Mouse (Mus musculus): ENCODE measurements around the gene Cpsf4l. TPM values are rescaled to one million over a fixed set of nuclear protein-coding genes. Genes with fewer than 3 reads are reported as not detected.

Cpsf4l gene
- total RNA-seq, 1 experiment: 19.6 TPM

DNA sequence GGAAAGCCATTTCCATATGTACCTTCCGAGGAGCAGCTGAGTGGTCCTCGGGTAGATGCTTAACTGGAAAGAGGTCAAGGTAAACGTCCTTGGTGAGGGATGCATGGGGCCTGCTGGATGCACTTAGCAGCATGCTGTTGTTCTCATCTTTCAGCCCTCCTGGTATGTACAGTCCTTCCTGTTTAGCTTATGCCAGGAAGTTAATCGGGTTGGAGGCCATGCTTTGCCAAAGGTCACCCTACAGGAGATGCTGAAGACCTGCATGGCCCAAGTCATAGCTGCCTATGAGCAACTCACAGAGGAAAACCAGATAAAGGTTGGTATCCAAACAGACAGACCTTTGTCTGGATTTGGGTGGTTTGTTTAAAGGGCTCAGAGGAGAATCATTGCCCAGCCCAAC, 52.6 kb downstream of the Cpsf4l start:
- no peak overlapping the region for H3K27ac ChIP-seq (ENCODE audit: insufficient read depth, low read depth, low read length, poor library complexity, severe bottlenecking)

DNA sequence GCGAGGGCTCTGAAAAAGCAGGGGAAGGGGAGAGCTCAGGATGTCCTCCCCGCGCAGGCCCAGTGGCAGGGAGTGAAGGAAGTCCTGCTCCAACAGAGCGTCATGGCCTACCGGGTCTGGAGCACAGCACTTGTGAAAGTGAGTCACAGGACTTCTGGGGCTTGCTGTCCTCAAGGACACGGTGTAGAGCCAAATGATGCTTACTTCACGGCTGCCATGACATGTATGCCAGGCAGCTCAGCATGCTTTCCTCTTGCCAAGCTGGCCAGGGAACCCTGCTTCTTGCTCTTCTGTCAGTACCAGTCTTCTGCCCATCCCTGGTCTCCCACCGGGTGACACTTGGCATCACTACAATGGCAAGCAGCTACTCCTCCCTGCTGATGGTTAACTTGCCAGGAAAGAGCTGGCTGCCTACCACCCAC, 53.3 kb downstream of the Cpsf4l start:
- no peak for DNase-seq (ENCODE audit: low read depth, low spot score)
- Histone ChIP-seq H3K9ac (ENCODE audit: insufficient read depth, low read depth, low read length, poor library complexity, severe bottlenecking) (no peak overlapping the region), H3K36me3 (ENCODE audit: control insufficient read depth, insufficient read depth, low read length, poor library complexity, severe bottlenecking) (peaks cover 59% of the 10 kb centered on the region), H3K27ac (ENCODE audit: insufficient read depth, low read depth, low read length, poor library complexity, severe bottlenecking) (no peak overlapping the region), H3K9me3 (ENCODE audit: control insufficient read depth, insufficient read depth, low read depth, low read length) (no peaks in the 10 kb centered on the region), H3K4me3 (ENCODE audit: insufficient read depth in 1 of 2, low read depth in 1 of 2, low read length in 2 of 2, poor library complexity in 1 of 2, severe bottlenecking in 1 of 2) (no peak overlapping the region), H3K4me1 (ENCODE audit: control insufficient read depth in 2 of 2, insufficient read depth in 2 of 2, low read length in 2 of 2, poor library complexity in 1 of 2) (peaks cover 2 to 4% of the 10 kb centered on the region in 2 experiments; a peak in 2 of 4 replicates)
- in situ Hi-C loops (cut with MboI; ENCODE audit: low sequenced_read_pairs in 2 of 2, unreplicated experiment in 2 of 2): no loop called here
- TF ChIP-seq MAFK (IDR thresholded peaks at IDR 0.05; ENCODE audit: insufficient read depth, low read depth, low read length): no peak
- no peak for TF ChIP-seq HCFC1 (IDR thresholded peaks at IDR 0.05; ENCODE audit: borderline replicate concordance, insufficient read depth, low read length)
- no peak for TF ChIP-seq ZC3H11A (IDR thresholded peaks at IDR 0.05; ENCODE audit: borderline replicate concordance, low read depth, low read length)
- no peak for TF ChIP-seq ZNF384 (IDR thresholded peaks at IDR 0.05; ENCODE audit: low read depth, low read length)
- TF ChIP-seq CHD2 (IDR thresholded peaks at IDR 0.05; ENCODE audit: low read depth, low read length): no peak

More for the DNA sequence above, 52.6 kb downstream of the Cpsf4l start:
- TF ChIP-seq MAFK (IDR thresholded peaks at IDR 0.05; ENCODE audit: insufficient read depth, low read depth, low read length) (no peak), ZC3H11A (IDR thresholded peaks at IDR 0.05; ENCODE audit: borderline replicate concordance, low read depth, low read length) (no peak), CHD2 (IDR thresholded peaks at IDR 0.05; ENCODE audit: low read depth, low read length) (no peak), ZNF384 (IDR thresholded peaks at IDR 0.05; ENCODE audit: low read depth, low read length) (no peak), HCFC1 (IDR thresholded peaks at IDR 0.05; ENCODE audit: borderline replicate concordance, insufficient read depth, low read length) (no peak)
- peaks cover 64% of the 10 kb centered on the region for H3K36me3 ChIP-seq (ENCODE audit: control insufficient read depth, insufficient read depth, low read length, poor library complexity, severe bottlenecking)
- DNase-seq (ENCODE audit: low read depth, low spot score): no peak
- in situ Hi-C loops (cut with MboI; ENCODE audit: low sequenced_read_pairs in 2 of 2, unreplicated experiment in 2 of 2): no loop called here
- no peaks in the 10 kb centered on the region for H3K9me3 ChIP-seq (ENCODE audit: control insufficient read depth, insufficient read depth, low read depth, low read length)
- H3K9ac ChIP-seq (ENCODE audit: insufficient read depth, low read depth, low read length, poor library complexity, severe bottlenecking): no peak overlapping the region
- no peak overlapping the region for H3K4me3 ChIP-seq (ENCODE audit: insufficient read depth in 1 of 2, low read depth in 1 of 2, low read length in 2 of 2, poor library complexity in 1 of 2, severe bottlenecking in 1 of 2)
- peaks cover 2 to 4% of the 10 kb centered on the region in 2 experiments; a peak in 2 of 4 replicates for H3K4me1 ChIP-seq (ENCODE audit: control insufficient read depth in 2 of 2, insufficient read depth in 2 of 2, low read length in 2 of 2, poor library complexity in 1 of 2)

DNA sequence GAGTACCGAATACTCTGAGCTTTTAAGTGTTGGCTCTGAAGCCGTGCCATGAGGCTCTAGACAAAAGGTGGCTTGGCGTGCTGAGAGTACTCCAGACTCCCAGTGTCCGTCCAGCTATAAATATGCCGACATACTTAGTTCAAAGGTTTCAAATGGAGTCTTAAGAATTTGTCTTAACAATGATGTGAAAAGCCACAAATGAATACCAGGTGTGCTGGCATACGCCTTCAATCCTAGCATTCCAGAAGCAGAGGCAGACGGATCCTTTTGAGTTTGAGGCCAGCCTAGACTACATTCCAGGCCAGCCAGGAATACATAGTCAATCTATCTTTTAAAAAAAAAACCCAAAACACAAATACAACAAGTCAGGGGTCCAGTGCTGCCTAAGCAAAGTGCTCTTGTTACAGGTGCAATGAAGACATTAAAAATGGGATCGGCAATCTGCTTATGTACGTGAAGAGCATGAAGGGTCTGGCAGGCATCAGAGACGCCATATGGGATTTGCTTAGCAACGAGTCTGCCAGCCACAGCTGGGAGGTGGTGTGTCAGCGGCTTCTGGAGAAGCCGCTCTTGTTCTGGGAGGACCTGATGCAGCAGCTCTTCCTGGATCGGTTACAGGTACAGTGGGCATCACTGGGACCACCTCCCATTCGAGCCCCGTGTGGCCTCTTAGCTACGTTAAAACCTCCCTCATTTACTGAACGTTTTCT, 55.1 kb downstream of the Cpsf4l start:
- in situ Hi-C loops (cut with MboI; ENCODE audit: low sequenced_read_pairs in 2 of 2, unreplicated experiment in 2 of 2): no loop called here
- TF ChIP-seq ZC3H11A (IDR thresholded peaks at IDR 0.05; ENCODE audit: borderline replicate concordance, low read depth, low read length) (no peak), ZNF384 (IDR thresholded peaks at IDR 0.05; ENCODE audit: low read depth, low read length) (no peak), CHD2 (IDR thresholded peaks at IDR 0.05; ENCODE audit: low read depth, low read length) (no peak), HCFC1 (IDR thresholded peaks at IDR 0.05; ENCODE audit: borderline replicate concordance, insufficient read depth, low read length) (no peak), MAFK (IDR thresholded peaks at IDR 0.05; ENCODE audit: insufficient read depth, low read depth, low read length) (no peak)
- Histone ChIP-seq H3K4me3 (ENCODE audit: insufficient read depth in 1 of 2, low read depth in 1 of 2, low read length in 2 of 2, poor library complexity in 1 of 2, severe bottlenecking in 1 of 2) (no peak overlapping the region), H3K36me3 (ENCODE audit: control insufficient read depth, insufficient read depth, low read length, poor library complexity, severe bottlenecking) (peaks cover 50% of the 10 kb centered on the region), H3K27ac (ENCODE audit: insufficient read depth, low read depth, low read length, poor library complexity, severe bottlenecking) (no peak overlapping the region), H3K4me1 (ENCODE audit: control insufficient read depth in 2 of 2, insufficient read depth in 2 of 2, low read length in 2 of 2, poor library complexity in 1 of 2) (peaks cover 5 to 13% of the 10 kb centered on the region in 2 experiments; a peak in 3 of 4 replicates), H3K9ac (ENCODE audit: insufficient read depth, low read depth, low read length, poor library complexity, severe bottlenecking) (no peak overlapping the region), H3K9me3 (ENCODE audit: control insufficient read depth, insufficient read depth, low read depth, low read length) (no peaks in the 10 kb centered on the region)
- no peak for DNase-seq (ENCODE audit: low read depth, low spot score)

DNA sequence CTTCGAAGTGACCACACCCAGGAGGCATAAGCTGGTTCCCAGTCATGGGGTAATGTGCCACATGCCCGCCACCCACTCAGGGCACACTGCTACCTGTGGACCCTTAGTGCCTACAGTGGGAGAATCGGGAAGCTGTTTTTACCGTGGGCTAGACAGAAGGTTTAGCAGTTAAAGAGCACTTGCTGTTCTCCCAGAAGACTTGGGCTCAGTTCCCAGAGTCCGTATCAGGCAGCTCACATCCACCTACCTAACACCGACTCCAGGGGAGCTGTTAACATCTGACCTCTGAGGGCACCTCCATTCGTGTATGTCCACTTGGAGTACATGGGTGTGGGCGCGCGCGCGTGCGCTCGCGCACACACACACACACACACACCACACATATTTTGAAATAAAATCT, 55.7 kb downstream of the Cpsf4l start:
- H3K36me3 ChIP-seq (ENCODE audit: control insufficient read depth, insufficient read depth, low read length, poor library complexity, severe bottlenecking): peaks cover 46% of the 10 kb centered on the region
- TF ChIP-seq ZC3H11A (IDR thresholded peaks at IDR 0.05; ENCODE audit: borderline replicate concordance, low read depth, low read length) (no peak), HCFC1 (IDR thresholded peaks at IDR 0.05; ENCODE audit: borderline replicate concordance, insufficient read depth, low read length) (no peak), MAFK (IDR thresholded peaks at IDR 0.05; ENCODE audit: insufficient read depth, low read depth, low read length) (no peak), CHD2 (IDR thresholded peaks at IDR 0.05; ENCODE audit: low read depth, low read length) (no peak), ZNF384 (IDR thresholded peaks at IDR 0.05; ENCODE audit: low read depth, low read length) (no peak)
- no peak overlapping the region for H3K27ac ChIP-seq (ENCODE audit: insufficient read depth, low read depth, low read length, poor library complexity, severe bottlenecking)
- no peak overlapping the region for H3K4me3 ChIP-seq (ENCODE audit: insufficient read depth in 1 of 2, low read depth in 1 of 2, low read length in 2 of 2, poor library complexity in 1 of 2, severe bottlenecking in 1 of 2)
- in situ Hi-C loops (cut with MboI; ENCODE audit: low sequenced_read_pairs in 2 of 2, unreplicated experiment in 2 of 2): no loop called here
- H3K9me3 ChIP-seq (ENCODE audit: control insufficient read depth, insufficient read depth, low read depth, low read length): no peaks in the 10 kb centered on the region
- peaks cover 3 to 12% of the 10 kb centered on the region in 2 experiments; a peak in 2 of 4 replicates for H3K4me1 ChIP-seq (ENCODE audit: control insufficient read depth in 2 of 2, insufficient read depth in 2 of 2, low read length in 2 of 2, poor library complexity in 1 of 2)
- no peak for DNase-seq (ENCODE audit: low read depth, low spot score)
- no peak overlapping the region for H3K9ac ChIP-seq (ENCODE audit: insufficient read depth, low read depth, low read length, poor library complexity, severe bottlenecking)
